Mouse (Mus musculus) left cerebral cortex, adult 2 months (tissue): ENCODE data around the gene Dst. TPM values are rescaled to one million over a fixed set of nuclear protein-coding genes. Genes with fewer than 3 reads are reported as not detected.

Experiments used
- DNase-seq, 2 experiments: peaks; one replicate each; pipeline ENCODE4 v3.0.0; 2021 to 2022; ENCODE audit warnings: low spot score in 2 of 2, mixed read lengths in 1 of 2; ENCODE audit errors: extremely low spot score in 1 of 2
- H3K27ac ChIP-seq: fragments of 200-600 bp; 2 replicates; pipeline ENCODE4 v1.8.1; 2022
- H3K4me3 ChIP-seq: fragments of 200-600 bp; 2 replicates; pipeline ENCODE4 v1.8.1; 2022
- CTCF ChIP-seq: fragments of 200-600 bp; IDR thresholded peaks from 2 replicates; pipeline ENCODE4 v1.8.1; 2022; ENCODE audit warnings: antibody characterized with exemption, mild to moderate bottlenecking, moderate library complexity
- intact Hi-C: fragments of 180-260 bp; cut with DNase I; formaldehyde crosslinking; loops from one replicate; pipeline ENCODE4 v1.15.1; 2025
- total RNA-seq, 2 experiments: library from RNA; stranded (reverse); gene quantifications; 2 replicates each; pipeline ENCODE4 v1.2.3; 2021

The Dst gene
- total RNA-seq, 2 experiments from 2014 or later: 264 to 266 TPM

- Histone ChIP-seq H3K4me3 (no peak overlapping the region), H3K27ac (no peak overlapping the region)
- intact Hi-C loops: no loop called here
- TF ChIP-seq CTCF: no peak
- DNase-seq: no peak
Measured at GRCm38 (mm10) chr1:33898373-33898772, 9.7 kb upstream of the Dst start.

- no peak for DNase-seq
- Histone ChIP-seq H3K27ac (no peak overlapping the region), H3K4me3 (no peak overlapping the region)
- TF ChIP-seq CTCF: no peak
- intact Hi-C loops: no loop called here
Measured at GRCm38 (mm10) chr1:33900175-33900574, 7.8 kb upstream of the Dst start.

- intact Hi-C loops: no loop called here
Measured at GRCm38 (mm10) chr1:33903587-33903986, 4.4 kb upstream of the Dst start.

GRCm38 (mm10) chr1:33906216-33906615 lies 1.8 kb upstream of the Dst start:
- TF ChIP-seq CTCF: no peak
- intact Hi-C loops: loop anchor here (5.0 kb wide), 2 partner anchors 41 to 151 kb away; no protein-coding TSS in a partner anchor
- Histone ChIP-seq H3K4me3 (peak overlapping the region; percentile 79), H3K27ac (peak overlapping the region; percentile 40; the same call in 1 of the 2 replicates)
- DNase-seq: no peak

More at GRCm38 (mm10) chr1:33903587-33903986, 4.4 kb upstream of the Dst start:
- Histone ChIP-seq H3K4me3 (no peak overlapping the region), H3K27ac (no peak overlapping the region)
- TF ChIP-seq CTCF: no peak
- DNase-seq: no peak

- intact Hi-C loops: loop anchor here (5.0 kb wide), 2 partner anchors 40 to 150 kb away; no protein-coding TSS in a partner anchor
Measured at GRCm38 (mm10) chr1:33906927-33907326, 1.1 kb upstream of the Dst start.

GRCm38 (mm10) chr1:33907421-33908190 lies 419 bp upstream of the Dst start, which contains the start of gene Bend6:
Gene Bend6 (minus strand): TSS chr1:33907816.
- TF ChIP-seq CTCF: peak; percentile 52
- H3K4me3 ChIP-seq: peak within 1 kb of the TSS; percentile 79
- peak; percentile 80 to 81 for DNase-seq
- intact Hi-C loops: loop anchor here (2.0 to 5.0 kb wide), 4 partner anchors 19 to 150 kb away; no protein-coding TSS in a partner anchor
- H3K27ac ChIP-seq: peak within 1 kb of the TSS; percentile 89

More at GRCm38 (mm10) chr1:33906927-33907326, 1.1 kb upstream of the Dst start:
- Histone ChIP-seq H3K4me3 (peak overlapping the region; percentile 79), H3K27ac (peak overlapping the region; percentile 89)
- TF ChIP-seq CTCF: no peak
- DNase-seq: peak in 1 of 2 experiments; percentile 28

GRCm38 (mm10) chr1:33911589-33911988 lies 3.6 kb downstream of the Dst start:
- no peak for TF ChIP-seq CTCF
- DNase-seq: no peak
- Histone ChIP-seq H3K4me3 (no peak overlapping the region), H3K27ac (no peak overlapping the region)
- intact Hi-C loops: no loop called here

GRCm38 (mm10) chr1:33916554-33916953 lies 8.5 kb downstream of the Dst start:
- intact Hi-C loops: no loop called here
- no peak for DNase-seq
- Histone ChIP-seq H3K4me3 (no peak overlapping the region), H3K27ac (no peak overlapping the region)
- TF ChIP-seq CTCF: no peak

GRCm38 (mm10) chr1:33922975-33923374 lies 14.9 kb downstream of the Dst start:
- Histone ChIP-seq H3K27ac (no peak overlapping the region), H3K4me3 (no peak overlapping the region)
- TF ChIP-seq CTCF: no peak
- no peak for DNase-seq
- intact Hi-C loops: no loop called here

GRCm38 (mm10) chr1:33925283-33925682 lies 17.3 kb downstream of the Dst start:
- no peak overlapping the region for H3K4me3 ChIP-seq
- TF ChIP-seq CTCF: no peak
- H3K27ac ChIP-seq: no peak overlapping the region
- DNase-seq: no peak
- intact Hi-C loops: no loop called here

- H3K4me3 ChIP-seq: no peak overlapping the region
- H3K27ac ChIP-seq: no peak overlapping the region
- intact Hi-C loops: loop anchor here (2.0 kb wide), 1 partner anchor 19 kb away; the partner anchor contains the start of gene Dst
- DNase-seq: no peak
- TF ChIP-seq CTCF: no peak
Measured at GRCm38 (mm10) chr1:33927466-33927865, 19.4 kb downstream of the Dst start.

- no peak for DNase-seq
- H3K4me3 ChIP-seq: no peak overlapping the region
- intact Hi-C loops: no loop called here
- no peak overlapping the region for H3K27ac ChIP-seq
- TF ChIP-seq CTCF: no peak
Measured at GRCm38 (mm10) chr1:33931791-33932190, 23.8 kb downstream of the Dst start.
